Mouse (Mus musculus) cerebellum, postnatal 36 days (tissue): ENCODE measurements at regions not wholly inside any gene's neighbourhood (a gene's known extent, or its start where the extent isn't known, plus 50 kb on each side); places are given as distances from the start of the nearest gene placed in this dataset.

ENCODE experiments used
- DNase-seq, 2 experiments: peaks; one replicate each; pipeline ENCODE4 v3.0.0; 2021 to 2022; ENCODE audit warnings: mixed read lengths in 2 of 2

DNA sequence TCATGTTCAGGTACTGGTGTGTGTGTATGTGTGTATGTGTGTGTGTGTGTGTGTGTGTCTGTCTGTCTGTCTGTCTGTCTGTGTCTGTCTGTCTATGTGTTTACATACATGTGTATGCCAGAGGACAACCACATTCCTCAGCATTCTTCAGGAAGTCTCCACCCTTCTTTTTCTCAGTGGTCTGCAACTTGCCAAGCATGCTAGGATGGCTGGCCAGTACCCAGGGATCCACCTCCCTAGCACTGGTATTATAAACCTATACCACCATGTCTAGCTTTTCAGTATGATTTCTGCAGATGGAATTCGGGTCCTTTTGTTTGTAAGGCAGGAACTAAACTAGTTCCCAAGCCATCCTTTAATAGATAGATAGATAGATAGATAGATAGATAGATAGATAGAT is 2751.1 kb upstream of the 5930422O12Rik start:
- no peak for DNase-seq

DNA sequence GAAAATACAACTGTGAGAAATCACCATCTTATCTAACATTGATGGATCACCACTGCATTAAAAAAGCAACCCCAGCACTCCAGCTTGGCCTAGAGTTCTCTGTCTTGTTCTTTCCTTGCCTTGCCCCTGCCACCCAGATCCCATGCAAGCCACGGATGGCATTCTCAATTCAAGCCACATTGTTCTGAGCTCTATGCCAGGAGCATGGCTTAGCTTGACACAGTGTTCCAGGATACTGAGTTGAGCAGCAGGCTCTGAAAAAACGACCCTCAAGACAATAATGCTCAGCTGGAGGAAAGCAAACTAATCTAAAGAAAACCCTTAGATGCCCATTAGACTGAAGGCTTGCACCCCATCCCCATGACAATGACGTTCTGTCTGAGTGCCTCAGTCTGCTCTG is 2746.3 kb upstream of the 5930422O12Rik start:
- no peak for DNase-seq

DNA sequence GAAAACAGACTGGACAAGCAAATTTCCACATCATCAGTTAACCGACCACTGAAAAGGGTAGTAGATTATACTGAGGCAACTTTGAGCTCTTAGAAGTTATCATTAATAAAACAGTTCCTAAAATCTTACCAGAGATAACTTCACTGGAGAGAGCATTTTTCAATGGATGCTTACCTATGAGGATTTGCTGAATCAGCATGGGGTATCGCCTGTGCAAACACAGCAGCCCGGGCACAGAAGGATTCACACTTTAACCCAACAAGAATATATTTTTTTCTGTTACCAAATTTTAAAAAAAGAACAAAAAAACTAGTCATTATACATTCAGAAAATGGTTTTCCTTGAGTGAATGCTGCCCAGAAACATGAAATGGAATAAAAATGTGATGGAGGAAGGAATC is 2742.0 kb upstream of the 5930422O12Rik start:
- DNase-seq: no peak

DNA sequence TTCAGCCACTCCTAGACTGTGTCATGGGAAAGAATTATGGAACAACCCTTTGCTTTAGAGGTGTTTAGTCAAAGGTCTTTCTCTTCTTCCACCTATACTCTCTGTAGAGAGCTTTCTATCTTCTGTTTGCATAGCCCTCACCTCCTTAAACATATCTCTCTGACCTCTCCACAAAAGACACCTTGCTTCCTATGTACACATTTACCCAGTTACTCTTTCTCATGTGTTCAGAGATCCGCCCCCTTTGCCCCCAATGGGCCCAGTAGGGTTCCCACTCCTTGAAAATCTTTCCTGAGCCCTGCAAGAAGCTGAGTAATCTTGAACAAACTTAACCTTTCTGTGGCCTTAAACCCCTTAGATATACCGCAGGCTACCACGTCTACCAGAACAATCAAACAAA is 2734.4 kb upstream of the 5930422O12Rik start:
- no peak for DNase-seq

DNA sequence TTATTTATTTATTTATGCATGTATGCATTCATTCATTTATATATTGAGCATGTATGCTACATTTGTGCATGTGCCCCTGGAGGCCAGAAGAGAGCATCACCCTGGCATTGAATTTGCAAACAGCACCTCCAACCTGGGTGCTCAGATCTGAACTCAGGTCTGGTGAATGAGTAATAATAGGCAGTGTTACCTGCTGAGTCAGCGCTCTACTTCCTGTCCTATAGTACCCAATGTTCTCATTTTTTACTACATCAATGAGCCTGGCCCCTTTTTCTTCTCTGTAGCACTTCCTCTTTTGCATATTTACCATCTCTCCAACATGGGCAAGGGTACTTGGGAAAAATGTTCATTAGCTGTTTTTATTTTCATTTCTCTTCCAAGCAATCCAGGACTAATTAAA is 2711.9 kb upstream of the 5930422O12Rik start:
- no peak for DNase-seq

DNA sequence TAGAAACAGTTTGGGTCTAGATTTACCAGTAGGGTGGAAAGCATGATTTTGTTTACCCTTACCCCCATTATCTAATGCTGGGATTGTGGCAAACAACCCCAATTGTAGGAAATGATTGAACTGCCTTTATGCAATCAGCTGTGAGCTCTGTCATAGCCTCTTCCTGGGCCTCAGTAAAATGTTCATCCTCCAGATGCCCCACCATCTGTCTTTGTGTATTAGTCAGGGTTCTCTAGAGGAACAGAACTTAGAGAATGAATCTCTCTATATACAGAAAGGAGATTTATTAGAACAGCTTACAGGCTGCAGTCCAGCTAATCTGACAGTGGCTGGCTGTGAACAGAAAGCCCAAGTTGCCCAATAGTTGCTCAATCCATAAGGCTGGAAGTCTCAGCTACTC is 2698.1 kb upstream of the 5930422O12Rik start:
- DNase-seq: no peak

GRCm38 (mm10) chr8:30732585-30733253 is 2695.8 kb upstream of the 5930422O12Rik start:
- no peak for DNase-seq

GRCm38 (mm10) chr8:30733385-30733784 is 2695.1 kb upstream of the 5930422O12Rik start:
- no peak for DNase-seq

DNA sequence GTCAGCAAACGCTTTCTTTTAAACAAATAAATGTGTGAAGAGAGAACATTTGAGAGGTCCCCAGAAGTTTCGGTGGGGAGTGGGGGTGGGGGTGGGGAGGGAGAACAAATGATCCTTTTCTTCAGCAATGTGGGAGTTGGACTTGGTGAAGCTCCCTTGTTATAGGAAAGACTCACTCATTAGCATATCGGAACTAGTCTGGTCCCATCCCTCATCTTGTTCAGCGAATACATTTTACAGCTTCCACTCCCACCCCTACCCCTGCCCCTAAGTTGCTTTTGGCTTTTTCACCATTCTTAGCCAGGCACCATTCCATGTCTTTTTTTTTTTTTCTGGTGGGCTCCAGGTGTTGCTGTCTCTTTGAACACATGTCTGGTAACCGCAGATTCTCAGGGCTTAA is 2693.2 kb upstream of the 5930422O12Rik start:
- no peak for DNase-seq

DNA sequence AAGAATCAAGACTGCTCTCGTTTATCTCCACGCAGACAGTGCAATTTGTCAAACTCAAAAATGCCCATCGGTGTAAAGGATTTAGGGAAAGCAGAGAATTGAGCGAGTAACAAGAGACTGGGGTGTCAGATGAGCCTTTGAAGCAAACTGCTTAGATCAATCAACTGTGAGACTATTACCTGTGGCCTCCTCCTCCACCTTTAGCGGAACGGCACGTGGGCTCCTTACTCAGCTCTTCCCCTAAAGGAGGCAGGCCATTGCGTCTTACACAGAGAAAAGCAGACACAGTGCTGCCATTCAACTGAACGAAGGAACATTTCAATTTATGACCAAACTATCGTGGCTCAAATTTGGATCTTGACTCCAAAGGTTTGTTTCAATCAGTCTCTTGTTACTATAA is 2692.8 kb upstream of the 5930422O12Rik start:
- no peak for DNase-seq

- no peak for DNase-seq
Measured at GRCm38 (mm10) chr8:30746874-30747273, 2681.6 kb upstream of the 5930422O12Rik start.
